Mouse (Mus musculus): ENCODE measurements around the gene Olfr222.

GRCm38 (mm10) chr11:59575726-59576125 is 309 bp downstream of the Olfr222 start:
- no peak for TF ChIP-seq EP300 (IDR thresholded peaks at IDR 0.05; ENCODE audit: insufficient read depth, low read depth, low read length)
- TF ChIP-seq CTCF (IDR thresholded peaks at IDR 0.05; ENCODE audit: low read depth, low read length): no peak
